Mouse (Mus musculus): ENCODE measurements around the gene Iars2. TPM values are rescaled to one million over a fixed set of nuclear protein-coding genes. Genes with fewer than 3 reads are reported as not detected.
A peak's percentile ranks its signal among the peaks of the same experiment; 100 is the strongest.

Iars2 gene
- polyA plus RNA-seq, 1 experiment from 2014 or later, result 29.0 TPM

DNA sequence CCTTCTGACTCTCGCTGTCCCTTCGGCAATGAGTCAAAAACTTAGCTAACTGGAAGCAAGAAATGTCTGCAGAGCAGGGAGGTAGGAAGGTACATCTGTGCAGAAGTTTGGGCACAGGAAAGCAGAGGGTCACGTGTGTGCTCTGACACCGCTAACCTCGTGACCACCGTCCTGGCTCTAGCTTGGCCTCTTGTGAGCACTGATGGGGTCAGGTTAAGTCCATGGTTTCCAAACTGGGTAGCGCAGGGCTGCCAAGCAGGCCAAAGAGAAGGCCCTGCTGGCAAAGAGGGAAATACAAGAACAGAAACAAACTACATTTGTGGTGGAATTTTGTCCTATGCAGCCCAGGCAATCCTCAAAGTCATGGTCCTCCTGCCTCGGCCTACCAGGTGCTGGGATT, 30.7 kb downstream of the Iars2 start:
- DNase-seq (ENCODE audit: low spot score) (no peak), ATAC-seq (ENCODE audit: low read depth) (no peak)
- WGBS, result 92% methylated on average over 8 of the region's 8 CpGs
- H3K4me1 ChIP-seq (ENCODE audit: control insufficient read depth, insufficient read depth, low read length), result no peaks in the 10 kb centered on the region
- peaks cover 76% of the 10 kb centered on the region for H3K36me3 ChIP-seq (ENCODE audit: control insufficient read depth, insufficient read depth, low read length)
- no peak overlapping the region for H3K4me2 ChIP-seq (ENCODE audit: low read depth, low read length)
- H3K4me3 ChIP-seq (ENCODE audit: low read depth, low read length), result no peak overlapping the region
- H3K27me3 ChIP-seq (replicated peaks; ENCODE audit: control insufficient read depth, insufficient read depth, low read length), result no peaks in the 10 kb centered on the region
- H3K9me3 ChIP-seq (ENCODE audit: control insufficient read depth, low read length), result no peaks in the 10 kb centered on the region
- H3K27ac ChIP-seq (replicated peaks; ENCODE audit: low read depth, low read length), result no peak overlapping the region
- no peak overlapping the region for H3K9ac ChIP-seq (ENCODE audit: low read depth, low read length)

DNA sequence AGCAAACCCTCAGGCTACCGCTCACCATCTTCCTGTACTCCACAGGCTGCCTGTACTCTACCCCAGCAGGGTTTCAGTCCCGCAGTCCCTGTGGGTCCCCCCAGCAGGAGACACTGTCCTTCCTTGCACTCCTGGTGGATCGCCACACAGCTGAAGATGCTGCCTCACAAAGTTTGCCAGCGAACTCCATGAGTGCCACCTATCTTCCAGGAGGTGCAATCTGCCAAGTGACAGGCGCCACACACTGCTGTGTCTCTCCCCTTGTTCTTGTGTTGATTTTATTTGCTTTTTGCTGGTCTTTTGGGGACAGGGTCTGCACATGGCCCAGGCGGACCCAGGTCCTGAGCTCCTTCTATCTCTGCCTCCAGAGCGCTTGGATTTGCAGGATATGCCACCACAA, 32.3 kb downstream of the Iars2 start:
- ATAC-seq (ENCODE audit: low read depth) (no peak), DNase-seq (ENCODE audit: low spot score) (no peak)
- H3K27me3 ChIP-seq (replicated peaks; ENCODE audit: control insufficient read depth, insufficient read depth, low read length), result no peaks in the 10 kb centered on the region
- no peak overlapping the region for H3K4me3 ChIP-seq (ENCODE audit: low read depth, low read length)
- no peaks in the 10 kb centered on the region for H3K9me3 ChIP-seq (ENCODE audit: control insufficient read depth, low read length)
- WGBS, result 94% methylated on average over 7 of the region's 7 CpGs
- no peaks in the 10 kb centered on the region for H3K4me1 ChIP-seq (ENCODE audit: control insufficient read depth, insufficient read depth, low read length)
- H3K4me2 ChIP-seq (ENCODE audit: low read depth, low read length), result no peak overlapping the region
- H3K9ac ChIP-seq (ENCODE audit: low read depth, low read length), result no peak overlapping the region
- no peak overlapping the region for H3K27ac ChIP-seq (replicated peaks; ENCODE audit: low read depth, low read length)
- H3K36me3 ChIP-seq (ENCODE audit: control insufficient read depth, insufficient read depth, low read length), result peaks cover 76% of the 10 kb centered on the region

DNA sequence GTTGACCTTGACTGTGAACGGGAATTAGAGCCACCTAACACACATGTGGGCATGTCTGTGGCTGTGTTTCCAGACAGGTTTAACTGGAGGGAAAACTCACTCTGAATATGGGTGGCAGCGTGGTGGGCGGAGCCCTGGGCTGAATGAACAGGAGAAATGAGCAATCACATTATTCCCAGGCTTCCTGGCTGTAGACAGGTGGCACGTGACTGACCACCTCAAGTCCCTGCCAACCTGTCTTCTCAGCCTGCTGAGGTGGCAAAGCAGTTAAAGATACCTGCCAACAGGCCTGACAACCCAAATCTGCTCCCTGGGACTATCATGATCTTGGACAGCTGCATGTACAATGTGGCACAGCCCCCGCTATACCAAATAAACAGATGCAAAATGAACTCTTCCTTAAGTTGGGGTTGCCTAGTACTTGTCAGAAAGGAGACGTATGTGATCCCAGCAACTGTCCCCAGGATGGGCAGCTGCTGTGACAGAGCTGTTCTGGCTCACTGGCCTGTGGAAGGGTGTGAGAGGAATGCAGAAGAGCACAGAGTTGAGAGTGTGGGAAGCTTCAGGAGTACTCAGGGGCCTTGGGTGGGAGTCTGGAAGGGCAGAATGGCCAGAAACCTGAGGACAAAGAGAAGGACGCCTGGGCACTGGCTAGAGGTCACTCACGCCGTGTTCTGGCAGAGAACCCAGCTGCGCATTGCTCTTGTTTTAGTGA, 36.4 kb downstream of the Iars2 start:
- H3K4me2 ChIP-seq (ENCODE audit: low read depth, low read length), result no peak overlapping the region
- DNase-seq (ENCODE audit: low spot score) (no peak), ATAC-seq (ENCODE audit: low read depth) (0 out of 2 replicates have a peak, but pooled peaks have one; percentile 23)
- 94% methylated on average over 10 of the region's 10 CpGs for WGBS
- H3K4me1 ChIP-seq (ENCODE audit: control insufficient read depth, insufficient read depth, low read length), result no peaks in the 10 kb centered on the region
- H3K36me3 ChIP-seq (ENCODE audit: control insufficient read depth, insufficient read depth, low read length), result peaks cover 90% of the 10 kb centered on the region
- no peak overlapping the region for H3K27ac ChIP-seq (replicated peaks; ENCODE audit: low read depth, low read length)
- H3K9ac ChIP-seq (ENCODE audit: low read depth, low read length), result no peak overlapping the region
- H3K4me3 ChIP-seq (ENCODE audit: low read depth, low read length), result no peak overlapping the region
- no peaks in the 10 kb centered on the region for H3K9me3 ChIP-seq (ENCODE audit: control insufficient read depth, low read length)
- no peaks in the 10 kb centered on the region for H3K27me3 ChIP-seq (replicated peaks; ENCODE audit: control insufficient read depth, insufficient read depth, low read length)

DNA sequence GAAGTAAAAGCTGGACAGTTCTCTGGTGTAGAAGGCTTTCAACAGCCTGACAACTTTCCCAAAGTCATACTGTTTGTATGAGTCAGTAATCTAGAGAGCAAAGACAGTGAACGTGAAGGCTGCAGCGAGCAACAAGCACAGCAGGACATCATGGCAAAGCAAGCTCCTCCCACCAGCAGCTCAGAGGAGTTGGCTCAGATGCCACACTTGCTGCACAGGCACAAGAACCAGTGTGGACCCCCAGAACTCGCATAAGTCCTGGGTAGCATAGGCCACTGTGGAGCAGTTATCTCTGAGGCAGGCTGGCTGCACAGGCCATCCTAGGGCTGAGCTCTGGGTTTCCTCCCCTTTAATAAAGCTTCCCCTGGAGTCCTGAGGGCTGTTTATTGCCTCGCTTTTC, 37.9 kb downstream of the Iars2 start:
- H3K9me3 ChIP-seq (ENCODE audit: control insufficient read depth, low read length), result no peaks in the 10 kb centered on the region
- peaks cover 90% of the 10 kb centered on the region for H3K36me3 ChIP-seq (ENCODE audit: control insufficient read depth, insufficient read depth, low read length)
- no peaks in the 10 kb centered on the region for H3K27me3 ChIP-seq (replicated peaks; ENCODE audit: control insufficient read depth, insufficient read depth, low read length)
- H3K27ac ChIP-seq (replicated peaks; ENCODE audit: low read depth, low read length), result no peak overlapping the region
- DNase-seq (ENCODE audit: low spot score), result no peak
- H3K9ac ChIP-seq (ENCODE audit: low read depth, low read length), result no peak overlapping the region
- H3K4me1 ChIP-seq (ENCODE audit: control insufficient read depth, insufficient read depth, low read length), result no peaks in the 10 kb centered on the region
- WGBS, result 80% methylated on average over 4 of the region's 4 CpGs
- ATAC-seq (ENCODE audit: low read depth), result no peak
- H3K4me3 ChIP-seq (ENCODE audit: low read depth, low read length), result no peak overlapping the region
- H3K4me2 ChIP-seq (ENCODE audit: low read depth, low read length), result no peak overlapping the region

DNA sequence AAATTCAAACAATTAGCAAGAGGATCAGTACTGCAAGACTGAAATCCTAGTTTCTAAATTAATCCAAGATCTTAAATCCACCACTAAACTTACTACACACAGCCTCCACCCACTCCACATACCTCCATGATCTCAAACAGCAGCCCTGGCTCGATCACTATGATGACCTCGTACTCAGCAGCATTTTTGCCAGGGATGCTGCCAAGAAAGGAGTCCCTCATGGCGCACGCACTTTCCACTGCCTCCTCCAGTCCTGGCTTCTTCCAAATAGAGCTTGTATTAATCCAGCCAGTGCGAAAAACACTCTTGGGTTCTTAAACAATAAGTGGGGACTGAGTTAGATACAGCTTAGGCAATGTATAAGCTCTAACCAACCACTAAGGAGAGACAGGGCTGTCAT, 40.0 kb downstream of the Iars2 start:
- Histone ChIP-seq H3K4me1 (ENCODE audit: control insufficient read depth, insufficient read depth, low read length) (no peaks in the 10 kb centered on the region), H3K9me3 (ENCODE audit: control insufficient read depth, low read length) (no peaks in the 10 kb centered on the region), H3K27me3 (replicated peaks; ENCODE audit: control insufficient read depth, insufficient read depth, low read length) (no peaks in the 10 kb centered on the region), H3K27ac (replicated peaks; ENCODE audit: low read depth, low read length) (no peak overlapping the region), H3K4me3 (ENCODE audit: low read depth, low read length) (no peak overlapping the region), H3K36me3 (ENCODE audit: control insufficient read depth, insufficient read depth, low read length) (peaks cover 90% of the 10 kb centered on the region), H3K9ac (ENCODE audit: low read depth, low read length) (no peak overlapping the region), H3K4me2 (ENCODE audit: low read depth, low read length) (no peak overlapping the region)
- DNase-seq (ENCODE audit: low spot score), result peak; percentile 51
- no peak; the same call in 1 of the 2 replicates for ATAC-seq (ENCODE audit: low read depth)
- WGBS, result 73% methylated on average over 5 of the region's 5 CpGs

DNA sequence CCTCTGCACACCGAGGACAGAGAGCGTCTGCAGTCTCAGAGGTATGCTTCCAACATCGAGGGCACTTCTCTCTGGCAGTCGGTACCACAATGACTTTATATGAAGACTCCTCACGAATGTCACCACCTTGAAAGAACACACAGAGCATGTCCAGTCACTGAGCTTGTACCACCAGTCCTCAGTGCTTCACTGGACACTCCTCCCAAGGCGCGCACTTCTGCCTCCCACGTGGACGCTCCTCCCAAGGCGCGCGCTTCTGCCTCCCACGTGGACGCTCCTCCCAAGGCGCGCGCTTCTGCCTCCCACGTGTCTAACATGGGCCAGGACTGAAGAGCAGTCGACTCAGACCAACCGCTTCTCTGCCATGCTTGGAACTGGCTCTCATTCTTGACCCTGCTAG, 42.1 kb downstream of the Iars2 start:
- 92% methylated on average over 20 of the region's 20 CpGs for WGBS
- H3K9me3 ChIP-seq (ENCODE audit: control insufficient read depth, low read length), result no peaks in the 10 kb centered on the region
- ATAC-seq (ENCODE audit: low read depth), result no peak

DNA sequence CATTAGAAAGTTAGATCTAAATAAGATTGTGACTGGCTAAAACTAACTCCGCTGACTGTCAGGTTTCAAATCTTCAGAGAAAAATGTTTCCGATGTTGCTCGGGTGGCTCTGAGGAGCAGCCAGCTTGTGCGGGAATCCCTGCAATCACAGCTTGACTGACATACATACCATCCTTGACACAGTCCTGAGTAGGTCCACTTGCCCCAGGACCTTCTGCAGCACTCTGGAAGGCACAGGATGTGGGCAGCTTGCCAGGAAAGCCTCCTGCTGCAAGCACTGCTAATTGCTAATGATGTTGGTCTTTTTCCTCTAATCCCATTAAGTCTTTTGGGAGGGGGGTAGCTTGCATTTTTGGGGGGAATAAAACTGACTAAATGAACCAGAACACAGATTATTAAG, 44.0 kb downstream of the Iars2 start:
- no peak overlapping the region for H3K9ac ChIP-seq (ENCODE audit: low read depth, low read length)
- DNase-seq (ENCODE audit: low spot score), result peak; percentile 49
- no peaks in the 10 kb centered on the region for H3K4me1 ChIP-seq (ENCODE audit: control insufficient read depth, insufficient read depth, low read length)
- no peak for ATAC-seq (ENCODE audit: low read depth)
- H3K4me3 ChIP-seq (ENCODE audit: low read depth, low read length), result no peak overlapping the region
- peaks cover 90% of the 10 kb centered on the region for H3K36me3 ChIP-seq (ENCODE audit: control insufficient read depth, insufficient read depth, low read length)
- 72% methylated on average over 4 of the region's 4 CpGs for WGBS
- no peak overlapping the region for H3K4me2 ChIP-seq (ENCODE audit: low read depth, low read length)
- no peaks in the 10 kb centered on the region for H3K27me3 ChIP-seq (replicated peaks; ENCODE audit: control insufficient read depth, insufficient read depth, low read length)
- no peak overlapping the region for H3K27ac ChIP-seq (replicated peaks; ENCODE audit: low read depth, low read length)
- H3K9me3 ChIP-seq (ENCODE audit: control insufficient read depth, low read length), result no peaks in the 10 kb centered on the region

More for the DNA sequence above, 42.1 kb downstream of the Iars2 start:
- H3K4me1 ChIP-seq (ENCODE audit: control insufficient read depth, insufficient read depth, low read length), result no peaks in the 10 kb centered on the region
- no peak overlapping the region for H3K4me3 ChIP-seq (ENCODE audit: low read depth, low read length)
- no peak overlapping the region for H3K27ac ChIP-seq (replicated peaks; ENCODE audit: low read depth, low read length)
- H3K36me3 ChIP-seq (ENCODE audit: control insufficient read depth, insufficient read depth, low read length), result peaks cover 89% of the 10 kb centered on the region
- no peak overlapping the region for H3K9ac ChIP-seq (ENCODE audit: low read depth, low read length)
- H3K27me3 ChIP-seq (replicated peaks; ENCODE audit: control insufficient read depth, insufficient read depth, low read length), result no peaks in the 10 kb centered on the region
- no peak for DNase-seq (ENCODE audit: low spot score)
- no peak overlapping the region for H3K4me2 ChIP-seq (ENCODE audit: low read depth, low read length)

DNA sequence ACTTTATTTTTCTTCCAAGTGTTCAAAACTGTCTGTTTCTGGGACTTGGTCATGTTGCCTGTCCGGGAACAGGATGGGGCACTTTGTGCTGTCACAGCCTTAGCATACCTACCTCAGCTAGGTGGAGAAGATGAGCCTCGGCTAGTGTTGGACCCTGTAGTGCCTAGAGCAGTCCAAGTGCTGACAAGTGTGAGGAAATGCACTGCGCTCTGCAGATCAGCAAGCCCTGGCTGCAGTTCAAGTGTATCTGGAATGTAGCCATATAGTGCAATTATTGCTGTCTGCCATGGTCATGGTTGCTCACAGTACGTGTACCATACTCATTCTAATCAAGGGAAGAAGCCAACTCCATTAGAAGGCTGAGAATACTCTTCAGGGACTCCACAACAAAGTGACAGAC, 44.5 kb downstream of the Iars2 start:
- no peak overlapping the region for H3K4me3 ChIP-seq (ENCODE audit: low read depth, low read length)
- 57% methylated on average over 4 of the region's 4 CpGs for WGBS
- H3K4me1 ChIP-seq (ENCODE audit: control insufficient read depth, insufficient read depth, low read length), result no peaks in the 10 kb centered on the region
- no peaks in the 10 kb centered on the region for H3K9me3 ChIP-seq (ENCODE audit: control insufficient read depth, low read length)
- peak; percentile 75 for DNase-seq (ENCODE audit: low spot score)
- peaks cover 90% of the 10 kb centered on the region for H3K36me3 ChIP-seq (ENCODE audit: control insufficient read depth, insufficient read depth, low read length)
- no peak overlapping the region for H3K4me2 ChIP-seq (ENCODE audit: low read depth, low read length)
- no peak overlapping the region for H3K9ac ChIP-seq (ENCODE audit: low read depth, low read length)
- H3K27me3 ChIP-seq (replicated peaks; ENCODE audit: control insufficient read depth, insufficient read depth, low read length), result no peaks in the 10 kb centered on the region
- no peak overlapping the region for H3K27ac ChIP-seq (replicated peaks; ENCODE audit: low read depth, low read length)
- peak; percentile 42; the same call in 1 of the 2 replicates for ATAC-seq (ENCODE audit: low read depth)

DNA sequence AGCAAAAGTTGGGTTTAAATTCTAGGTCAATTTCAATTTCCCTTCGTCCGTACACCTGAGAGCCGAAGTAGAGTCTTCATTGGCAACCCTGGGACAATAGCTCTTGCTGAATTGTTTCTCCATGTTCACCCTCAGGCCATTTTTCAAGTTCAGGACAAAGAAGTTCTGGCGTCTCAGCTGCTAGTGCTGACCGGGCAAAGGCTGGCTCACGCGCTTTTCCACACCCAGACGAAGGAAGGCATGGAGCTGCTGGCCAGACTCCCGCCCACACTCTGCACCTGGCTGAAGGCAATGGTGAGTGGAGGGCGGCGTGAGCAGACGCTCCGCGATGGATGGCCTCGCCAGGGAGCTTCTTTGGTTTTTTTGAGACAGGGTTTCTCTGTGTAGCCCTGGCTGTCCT, 45.9 kb downstream of the Iars2 start:
- WGBS, result 92% methylated on average over 15 of the region's 15 CpGs
- no peak overlapping the region for H3K9ac ChIP-seq (ENCODE audit: low read depth, low read length)
- no peak overlapping the region for H3K4me3 ChIP-seq (ENCODE audit: low read depth, low read length)
- no peaks in the 10 kb centered on the region for H3K27me3 ChIP-seq (replicated peaks; ENCODE audit: control insufficient read depth, insufficient read depth, low read length)
- no peak for DNase-seq (ENCODE audit: low spot score)
- no peak overlapping the region for H3K4me2 ChIP-seq (ENCODE audit: low read depth, low read length)
- H3K4me1 ChIP-seq (ENCODE audit: control insufficient read depth, insufficient read depth, low read length), result no peaks in the 10 kb centered on the region
- H3K36me3 ChIP-seq (ENCODE audit: control insufficient read depth, insufficient read depth, low read length), result peaks cover 97% of the 10 kb centered on the region
- H3K9me3 ChIP-seq (ENCODE audit: control insufficient read depth, low read length), result no peaks in the 10 kb centered on the region
- ATAC-seq (ENCODE audit: low read depth), result no peak
- H3K27ac ChIP-seq (replicated peaks; ENCODE audit: low read depth, low read length), result no peak overlapping the region
